Mouse (Mus musculus) megakaryocyte-erythroid progenitor cell, adult 5-6 weeks (primary cell): ENCODE data around the gene Ttk. TPM values are rescaled to one million over a fixed set of nuclear protein-coding genes. Genes with fewer than 3 reads are reported as not detected.

Experiments
- ATAC-seq: replicated peaks from 2 replicates; pipeline ENCODE4 v1.8.0; 2016; ENCODE audit warnings: mild to moderate bottlenecking, inconsistent platforms; ENCODE audit not compliant: severe bottlenecking, poor library complexity, low FRiP score, low TSS enrichment
- total RNA-seq, 2 experiments: library from RNA; stranded (forward) in 1 of 2; stranded (reverse) in 1 of 2; fragments of 200-1000, 215-1000 nt in 1 of 2; fragments of >200 nt in 1 of 2; fragmentation: Nextera tagmentation in 1 of 2; gene quantifications; 2 replicates each; pipeline ENCODE4 v1.2.3; 2014 to 2017

Gene Ttk
- total RNA-seq (2014; fragmentation: Nextera tagmentation) (27.4 and 37.6 TPM in 2 replicates), total RNA-seq (2017) (37.7 and 46.8 TPM in 2 replicates)

GRCm38 (mm10) chr9:83833811-83834747 is at the start of gene Ttk:
TSS of gene Ttk (plus strand) at chr9:83834689.
- peak; percentile 99 for ATAC-seq

- no peak for ATAC-seq
Observed at GRCm38 (mm10) chr9:83785501-83785900, 49.0 kb upstream of the Ttk start.

- no peak for ATAC-seq
Observed at GRCm38 (mm10) chr9:83789326-83789725, 45.2 kb upstream of the Ttk start.

GRCm38 (mm10) chr9:83796875-83797274 is 37.6 kb upstream of the Ttk start:
- ATAC-seq = no peak

GRCm38 (mm10) chr9:83797898-83798297 is 36.6 kb upstream of the Ttk start:
- ATAC-seq = no peak

GRCm38 (mm10) chr9:83804341-83804740 is 30.1 kb upstream of the Ttk start:
- no peak for ATAC-seq

GRCm38 (mm10) chr9:83805164-83805976 is 29.1 kb upstream of the Ttk start:
- peak; percentile 65 for ATAC-seq

GRCm38 (mm10) chr9:83805977-83806815 is 28.3 kb upstream of the Ttk start, which contains the start of gene Elovl4:
TSS of gene Elovl4 (minus strand) at chr9:83806277.
- ATAC-seq = peak; percentile 72

GRCm38 (mm10) chr9:83807562-83807961 is 26.9 kb upstream of the Ttk start:
- peak; percentile 63 for ATAC-seq

GRCm38 (mm10) chr9:83819188-83819587 is 15.3 kb upstream of the Ttk start:
- no peak for ATAC-seq

- no peak for ATAC-seq
Observed at GRCm38 (mm10) chr9:83820976-83821375, 13.5 kb upstream of the Ttk start.

- no peak for ATAC-seq
Observed at GRCm38 (mm10) chr9:83822925-83823324, 11.6 kb upstream of the Ttk start.

GRCm38 (mm10) chr9:83829896-83830295 is 4.6 kb upstream of the Ttk start:
- no peak for ATAC-seq

- ATAC-seq = no peak
Observed at GRCm38 (mm10) chr9:83831152-83831551, 3.3 kb upstream of the Ttk start.

- peak; percentile 35 for ATAC-seq
Observed at GRCm38 (mm10) chr9:83834748-83835313, 342 bp downstream of the Ttk start.

GRCm38 (mm10) chr9:83852464-83852863 is 18.0 kb downstream of the Ttk start:
- ATAC-seq = no peak

- peak; percentile 97 for ATAC-seq
Observed at GRCm38 (mm10) chr9:83865165-83865564, 30.7 kb downstream of the Ttk start.

- no peak for ATAC-seq
Observed at GRCm38 (mm10) chr9:83882191-83882590, 47.7 kb downstream of the Ttk start.

GRCm38 (mm10) chr9:83886149-83886548 is 51.7 kb downstream of the Ttk start:
- ATAC-seq = 0 out of 2 replicates have a peak, but pooled peaks have one; percentile 59
